Mouse (Mus musculus) cerebellum, adult 11-12 months (tissue): ENCODE data around the gene Ces2b.
"Not testable (repeated sequence)": the region's sequence is repeated elsewhere in the genome, so short reads cannot be mapped to it uniquely, and the experiment has no call there.

Source experiments
- DNase-seq: peaks from one replicate; pipeline ENCODE4 v3.0.0; 2022

Ces2b gene

GRCm38 (mm10) chr8:104831440-104831839 is at the start of gene Ces2b:
TSS of gene Ces2b (plus strand) at chr8:104831572.
- no peak for DNase-seq

GRCm38 (mm10) chr8:104787049-104787448 is 44.3 kb upstream of the Ces2b start:
- DNase-seq = no peak

DNA sequence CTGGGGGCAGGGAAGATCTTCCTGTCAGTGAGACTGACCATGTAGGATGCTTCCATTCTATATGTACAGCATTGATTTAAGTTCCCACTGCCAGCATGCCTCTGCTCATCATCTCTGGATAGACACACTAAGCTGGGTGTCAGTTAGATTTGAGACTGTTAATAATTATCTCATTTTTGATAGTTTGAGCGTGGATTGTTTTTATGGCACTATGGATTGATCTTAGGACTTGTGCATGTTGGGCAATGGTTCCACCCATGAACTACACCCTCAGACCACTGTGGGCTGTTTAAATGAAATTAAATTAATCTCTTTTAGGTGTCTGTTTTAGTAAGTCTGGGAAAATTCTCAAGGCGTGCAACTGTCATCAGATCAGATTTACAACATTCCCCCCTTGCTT is 42.4 kb upstream of the Ces2b start:
- DNase-seq = no peak

GRCm38 (mm10) chr8:104789886-104790680 is 41.3 kb upstream of the Ces2b start:
- no peak for DNase-seq

DNA sequence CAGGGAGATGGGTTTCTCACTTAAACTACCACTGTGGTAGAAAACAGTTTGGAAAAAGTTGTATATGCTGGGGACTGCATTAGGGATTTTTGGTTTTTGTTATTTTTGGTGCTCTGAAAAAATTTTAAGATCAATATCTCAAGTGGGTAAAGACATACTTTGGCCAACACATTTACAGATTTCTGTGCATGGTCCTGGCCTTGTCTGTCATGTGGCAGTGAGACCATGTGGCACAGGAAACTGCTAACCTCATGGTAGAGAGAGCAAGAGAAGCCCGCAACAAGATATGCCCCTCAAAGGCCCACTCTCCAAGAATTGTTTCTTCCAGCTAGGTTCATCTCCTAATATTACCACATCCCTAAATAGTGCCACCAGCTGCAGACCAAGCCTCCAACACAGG is 32.0 kb upstream of the Ces2b start:
- no peak for DNase-seq

DNA sequence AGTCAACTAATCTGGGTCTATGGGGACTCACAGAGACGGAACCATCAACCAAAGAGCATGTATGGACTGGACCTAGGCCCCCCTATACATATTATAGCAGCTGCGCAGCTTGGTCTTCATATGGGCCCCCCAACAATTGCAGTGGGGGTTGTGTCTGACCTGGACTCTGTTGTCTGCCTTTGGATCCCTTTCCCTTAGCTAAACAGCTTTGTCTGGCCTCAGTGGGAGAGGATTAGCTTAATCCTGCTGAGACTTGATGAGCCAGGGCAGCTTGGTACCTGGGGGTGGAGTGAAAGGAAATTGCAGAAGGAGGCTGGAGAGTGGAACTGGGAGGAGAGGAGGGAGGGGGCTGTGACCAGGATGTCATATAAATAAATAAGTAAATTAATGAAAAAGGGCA is 25.2 kb upstream of the Ces2b start:
- DNase-seq = no peak

GRCm38 (mm10) chr8:104808542-104809413 is 22.6 kb upstream of the Ces2b start:
- peak; percentile 78 for DNase-seq

- no peak for DNase-seq
Observed at GRCm38 (mm10) chr8:104809436-104809835, 21.9 kb upstream of the Ces2b start.

GRCm38 (mm10) chr8:104826912-104827311 is 4.5 kb upstream of the Ces2b start:
- DNase-seq = no peak

GRCm38 (mm10) chr8:104828221-104828620 is 3.2 kb upstream of the Ces2b start:
- DNase-seq = no peak

GRCm38 (mm10) chr8:104841360-104842078 is 10.1 kb downstream of the Ces2b start:
- DNase-seq = no peak

- no peak for DNase-seq
Observed at GRCm38 (mm10) chr8:104846831-104847230, 15.5 kb downstream of the Ces2b start, which contains the start of gene Ces2c. TSS of gene Ces2c (plus strand) at chr8:104847068.

DNA sequence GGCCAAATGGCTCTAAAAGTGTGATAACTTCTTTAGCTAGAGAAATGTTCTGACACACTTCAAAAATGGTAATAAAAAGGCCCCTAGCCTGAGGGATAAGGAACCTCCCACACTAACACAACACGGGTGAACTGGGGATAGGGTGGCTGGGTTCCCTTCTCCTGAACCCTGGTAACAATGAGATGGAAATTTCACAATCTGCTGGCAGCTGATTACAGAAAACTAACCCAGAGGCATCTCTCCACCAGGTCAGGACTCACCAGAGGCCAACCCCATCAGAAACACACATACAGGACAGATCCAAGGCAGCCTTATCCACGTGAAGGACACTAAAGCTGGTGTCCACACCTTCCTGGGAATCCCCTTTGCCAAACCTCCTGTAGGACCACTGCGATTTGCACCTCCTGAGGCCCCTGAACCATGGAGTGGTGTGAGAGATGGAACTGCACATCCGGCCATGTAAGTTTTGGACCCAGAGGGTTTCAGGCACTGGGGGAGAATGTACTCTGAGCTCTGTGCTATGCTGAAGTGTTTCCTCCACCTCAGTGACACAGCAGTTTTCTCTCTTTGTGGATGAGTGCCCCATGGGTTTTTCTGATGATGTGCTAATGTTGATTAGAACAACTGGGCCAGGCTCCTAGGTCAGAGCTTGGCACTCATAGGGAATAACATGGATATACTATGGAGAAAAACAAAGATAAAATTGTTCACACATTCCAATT is 16.5 kb downstream of the Ces2b start:
- no peak for DNase-seq

DNA sequence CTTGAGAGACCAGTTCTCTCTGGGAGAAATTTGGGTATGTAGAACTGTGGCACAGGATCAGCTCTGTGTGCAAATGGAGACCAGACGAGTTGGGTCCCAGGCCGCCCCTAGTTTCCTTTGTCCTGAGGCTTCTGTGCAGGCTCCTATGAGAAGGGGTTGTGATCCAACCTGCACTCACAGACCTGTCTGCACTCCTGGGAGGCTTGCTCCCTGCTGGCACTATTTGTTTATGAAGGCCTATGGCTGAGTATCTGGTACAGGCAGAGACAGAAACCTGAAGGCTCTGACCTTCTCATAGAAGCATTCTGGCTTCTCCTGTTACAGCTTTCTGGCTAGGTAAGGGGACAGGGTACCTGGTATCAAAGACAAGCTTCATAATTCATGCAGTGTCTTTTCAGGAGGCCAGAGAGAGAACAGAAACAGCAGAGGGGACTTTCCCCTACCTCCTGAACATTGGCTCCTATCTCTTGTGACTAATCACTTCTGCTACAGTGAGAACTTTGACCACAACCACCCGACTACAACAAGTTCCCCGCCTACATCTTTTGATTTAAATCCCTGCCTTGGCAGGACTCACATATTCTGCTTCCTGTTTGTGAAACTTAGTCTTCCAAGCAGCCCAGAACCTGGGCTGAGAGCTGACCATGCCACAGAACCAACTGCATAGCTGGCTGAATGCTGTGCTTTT is 35.6 kb downstream of the Ces2b start:
- not testable (repeated sequence) for DNase-seq

GRCm38 (mm10) chr8:104868876-104869275 is 37.5 kb downstream of the Ces2b start:
- DNase-seq = not testable (repeated sequence)

DNA sequence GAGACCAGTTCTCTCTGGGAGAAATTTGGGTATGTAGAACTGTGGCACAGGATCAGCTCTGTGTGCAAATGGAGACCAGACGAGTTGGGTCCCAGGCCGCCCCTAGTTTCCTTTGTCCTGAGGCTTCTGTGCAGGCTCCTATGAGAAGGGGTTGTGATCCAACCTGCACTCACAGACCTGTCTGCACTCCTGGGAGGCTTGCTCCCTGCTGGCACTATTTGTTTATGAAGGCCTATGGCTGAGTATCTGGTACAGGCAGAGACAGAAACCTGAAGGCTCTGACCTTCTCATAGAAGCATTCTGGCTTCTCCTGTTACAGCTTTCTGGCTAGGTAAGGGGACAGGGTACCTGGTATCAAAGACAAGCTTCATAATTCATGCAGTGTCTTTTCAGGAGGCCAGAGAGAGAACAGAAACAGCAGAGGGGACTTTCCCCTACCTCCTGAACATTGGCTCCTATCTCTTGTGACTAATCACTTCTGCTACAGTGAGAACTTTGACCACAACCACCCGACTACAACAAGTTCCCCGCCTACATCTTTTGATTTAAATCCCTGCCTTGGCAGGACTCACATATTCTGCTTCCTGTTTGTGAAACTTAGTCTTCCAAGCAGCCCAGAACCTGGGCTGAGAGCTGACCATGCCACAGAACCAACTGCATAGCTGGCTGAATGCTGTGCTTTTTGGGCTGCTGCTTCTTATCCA is 55.0 kb downstream of the Ces2b start:
- not testable (repeated sequence) for DNase-seq
